8 mouse cellular contexts compared by ENCODE assay signal in the genomic region with DNA sequence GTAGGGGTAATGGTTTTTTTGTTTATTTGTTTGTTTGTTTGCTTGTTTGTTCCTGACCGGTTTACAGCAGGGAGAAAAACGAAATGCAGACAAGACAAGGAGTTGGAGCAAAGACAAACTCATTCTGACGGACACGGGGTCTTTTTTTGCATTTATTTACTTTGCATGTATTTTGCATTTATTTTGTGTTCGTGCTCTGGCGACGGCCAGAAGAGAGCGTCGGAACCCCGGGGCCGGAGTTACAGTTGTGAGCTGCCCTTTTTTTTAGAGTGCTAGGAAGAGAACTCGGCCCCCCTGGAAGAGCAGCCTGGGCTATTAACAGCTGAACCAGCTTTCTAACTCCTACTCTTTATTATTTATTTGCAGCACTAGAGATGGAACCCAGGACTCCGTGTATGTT. TPM values are rescaled to one million over a fixed set of nuclear protein-coding genes. Genes with fewer than 3 reads are reported as not detected.
DNase-seq lines count a peak whose midpoint lies in the region; ATAC-seq and TF ChIP-seq lines count a peak whose summit lies in the region.

No protein-coding gene starts in this region.

- no peak for TF ChIP-seq CTCF in MEL (IDR thresholded peaks at IDR 0.05 in 2 of 3, conservative IDR thresholded peaks at IDR 0.05 in 1 of 3; ENCODE audit: control insufficient read depth in 1 of 3, insufficient read depth in 1 of 3, low read depth in 2 of 3, low read length in 3 of 3, poor library complexity in 1 of 3, severe bottlenecking in 1 of 3)

- peaks cover 41% of the 10 kb centered on the region for H3K79me2 ChIP-seq in MEL (ENCODE audit: control insufficient read depth, insufficient read depth, low read length, poor library complexity)

- DNase-seq in kidney, adult 11 months = no peak
- no peak for DNase-seq in MEL (ENCODE audit: low read depth, low spot score)
- no peak for DNase-seq in hindbrain, embryonic 10.5 days (ENCODE audit: low spot score)
- DNase-seq in layer of hippocampus, adult 18-20 months (ENCODE audit: low spot score in 2 of 2) = no peak
- DNase-seq in layer of hippocampus, adult 9-11 months = no peak
- DNase-seq in lung, postnatal 14 days = no peak

- peak overlapping the region; percentile 70 for H3K4me3 ChIP-seq in kidney, embryonic 14.5 days (ENCODE audit: low read length)
- peak overlapping the region; percentile 88 to 97 for H3K4me3 ChIP-seq in MEL (ENCODE audit: control insufficient read depth in 1 of 2, insufficient read depth in 1 of 2, low read depth in 2 of 2, low read length in 2 of 2)
- H3K4me3 ChIP-seq in hindbrain, embryonic 10.5 days = peak overlapping the region; percentile 82
- peak overlapping the region; percentile 69 for H3K4me3 ChIP-seq in midbrain, embryonic 12.5 days

- peak overlapping the region; percentile 78 for H3K9ac ChIP-seq in kidney, embryonic 14.5 days (ENCODE audit: low read depth, low read length)
- peak overlapping the region; percentile 90 for H3K9ac ChIP-seq in MEL (ENCODE audit: control insufficient read depth, low read depth, low read length, poor library complexity, severe bottlenecking)
- H3K9ac ChIP-seq in midbrain, embryonic 12.5 days (replicated peaks) = peak overlapping the region; percentile 68

- TF ChIP-seq POLR2A in MEL (IDR thresholded peaks at IDR 0.05; ENCODE audit: control insufficient read depth in 1 of 2, insufficient read depth in 1 of 2, low read depth in 1 of 2, low read length in 2 of 2, poor library complexity in 1 of 2) = no peak

- 0% methylated on average over 13 of the region's 13 CpGs for WGBS in kidney, embryonic 14.5 days
- WGBS in hindbrain, embryonic 10.5 days = under 1% methylated on average over 13 of the region's 13 CpGs
- under 1% methylated on average over 13 of the region's 13 CpGs for WGBS in midbrain, embryonic 12.5 days

- peaks cover 18% of the 10 kb centered on the region for H3K4me1 ChIP-seq in kidney, embryonic 14.5 days (ENCODE audit: control insufficient read depth, insufficient read depth, low read length)
- H3K4me1 ChIP-seq in MEL (ENCODE audit: control insufficient read depth in 1 of 2, insufficient read depth in 2 of 2, low read length in 2 of 2) = peaks cover 15 to 26% of the 10 kb centered on the region in 2 experiments
- H3K4me1 ChIP-seq in hindbrain, embryonic 10.5 days (replicated peaks) = peaks cover 28% of the 10 kb centered on the region
- peaks cover 23% of the 10 kb centered on the region for H3K4me1 ChIP-seq in midbrain, embryonic 12.5 days

- no peaks in the 10 kb centered on the region for H3K27me3 ChIP-seq in kidney, embryonic 14.5 days (ENCODE audit: control insufficient read depth, insufficient read depth, low read length)
- H3K27me3 ChIP-seq in MEL (ENCODE audit: control insufficient read depth in 1 of 2, insufficient read depth in 2 of 2, low read length in 2 of 2) = no peaks in the 10 kb centered on the region
- no peaks in the 10 kb centered on the region for H3K27me3 ChIP-seq in hindbrain, embryonic 10.5 days (ENCODE audit: insufficient read depth, poor library complexity, severe bottlenecking)
- H3K27me3 ChIP-seq in midbrain, embryonic 12.5 days = no peaks in the 10 kb centered on the region

- peak overlapping the region; percentile 79; the same call in 1 of the 2 replicates for H3K27ac ChIP-seq in kidney, embryonic 14.5 days (ENCODE audit: low read depth, low read length)
- H3K27ac ChIP-seq in MEL (ENCODE audit: control insufficient read depth, low read depth, low read length) = peak overlapping the region; percentile 92
- H3K27ac ChIP-seq in hindbrain, embryonic 10.5 days = peak overlapping the region; percentile 95
- H3K27ac ChIP-seq in midbrain, embryonic 12.5 days (replicated peaks) = peak overlapping the region; percentile 54

- TF ChIP-seq RAD21 in MEL (IDR thresholded peaks at IDR 0.05; ENCODE audit: low read depth, low read length) = no peak

- no peak for TF ChIP-seq EP300 in MEL (IDR thresholded peaks at IDR 0.05; ENCODE audit: low read depth in 1 of 2, low read length in 2 of 2)

- peaks cover 34% of the 10 kb centered on the region for H3K36me3 ChIP-seq in kidney, embryonic 14.5 days (ENCODE audit: control insufficient read depth, insufficient read depth, low read length)
- peaks cover 31 to 38% of the 10 kb centered on the region in 2 experiments for H3K36me3 ChIP-seq in MEL (ENCODE audit: control insufficient read depth in 1 of 2, insufficient read depth in 2 of 2, low read length in 2 of 2)
- peaks cover 41% of the 10 kb centered on the region for H3K36me3 ChIP-seq in hindbrain, embryonic 10.5 days
- peaks cover 24% of the 10 kb centered on the region for H3K36me3 ChIP-seq in midbrain, embryonic 12.5 days

- H3K9me3 ChIP-seq in kidney, embryonic 14.5 days (ENCODE audit: control insufficient read depth, low read length) = no peaks in the 10 kb centered on the region
- no peaks in the 10 kb centered on the region for H3K9me3 ChIP-seq in MEL (replicated peaks; ENCODE audit: insufficient read depth, low read length)
- no peaks in the 10 kb centered on the region for H3K9me3 ChIP-seq in hindbrain, embryonic 10.5 days
- no peaks in the 10 kb centered on the region for H3K9me3 ChIP-seq in midbrain, embryonic 12.5 days

- no peak for ATAC-seq in kidney, embryonic 14.5 days (ENCODE audit: low FRiP score, low TSS enrichment)
- no peak for ATAC-seq in midbrain, embryonic 12.5 days (ENCODE audit: low FRiP score, low read depth)

- peak overlapping the region; percentile 63 for H3K4me2 ChIP-seq in kidney, embryonic 14.5 days (replicated peaks; ENCODE audit: low read depth, low read length)
- peak overlapping the region; percentile 66 for H3K4me2 ChIP-seq in midbrain, embryonic 12.5 days (replicated peaks)

TF ChIP-seq in MEL, 35 proteins besides CTCF, POLR2A, EP300 and RAD21:
- TF ChIP-seq POLR2AphosphoS5 (IDR thresholded peaks at IDR 0.05; ENCODE audit: borderline replicate concordance, low read depth, low read length) (no peak), MXI1 (IDR thresholded peaks at IDR 0.05; ENCODE audit: low read depth, low read length) (no peak), CHD1 (IDR thresholded peaks at IDR 0.05; ENCODE audit: low read depth, low read length) (peak; percentile 95), USF1 (IDR thresholded peaks at IDR 0.05; ENCODE audit: low read depth, low read length) (no peak)
TF ChIP-seq in MEL: peak in this region for 1.

RNA-seq across cellular contexts. Expression of a gene that starts 0.6 kb away (rescaled TPM):
- 363 and 456 TPM in 2 replicates for polyA plus RNA-seq in kidney, embryonic 14.5 days (2014; fragmentation: Nextera tagmentation; extraction: Ambion mirVana)
- 341 and 345 TPM in 2 replicates for total RNA-seq in MEL (2012; rRNA removed)
- polyA plus RNA-seq in MEL (2012; ENCODE audit: insufficient read depth in 1 of 2, insufficient read length in 2 of 2, low read depth in 1 of 2, low replicate concordance in 2 of 2, missing spikeins in 1 of 2) = 100 to 1,000 TPM; 100 to 566 TPM
- 409 and 440 TPM in 2 replicates for polyA plus RNA-seq in hindbrain, embryonic 10.5 days (2016; fragmentation: Nextera tagmentation; extraction: Ambion mirVana)
- 268 and 290 TPM in 2 replicates for polyA plus RNA-seq in midbrain, embryonic 12.5 days (2016; fragmentation: Nextera tagmentation; extraction: Ambion mirVana)
- 1 to 10 TPM; 3.5 to 4.6 TPM for total RNA-seq in layer of hippocampus, adult 18-20 months (2021)

RNA-seq across cellular contexts. Expression of a gene that starts 19.5 kb away (rescaled TPM):
- polyA plus RNA-seq in kidney, embryonic 14.5 days (2014; fragmentation: Nextera tagmentation; extraction: Ambion mirVana) = 15.8 and 27.6 TPM in 2 replicates
- total RNA-seq in MEL (2012; rRNA removed) = 15.7 and 18.0 TPM in 2 replicates
- polyA plus RNA-seq in MEL (2012; ENCODE audit: insufficient read depth in 1 of 2, insufficient read length in 2 of 2, low read depth in 1 of 2, low replicate concordance in 2 of 2, missing spikeins in 1 of 2) = 10 to 100 TPM in 1 of 2 experiments, not detected in 1; 32.4 TPM
- 25.5 and 28.9 TPM in 2 replicates for polyA plus RNA-seq in hindbrain, embryonic 10.5 days (2016; fragmentation: Nextera tagmentation; extraction: Ambion mirVana)
- polyA plus RNA-seq in midbrain, embryonic 12.5 days (2016; fragmentation: Nextera tagmentation; extraction: Ambion mirVana) = 25.4 and 29.1 TPM in 2 replicates
- total RNA-seq in layer of hippocampus, adult 18-20 months (2021) = 10 to 100 TPM; 36.2 to 40.6 TPM

RNA-seq across cellular contexts. Expression of a gene that starts 44.1 kb away (rescaled TPM):
- polyA plus RNA-seq in kidney, embryonic 14.5 days (2014; fragmentation: Nextera tagmentation; extraction: Ambion mirVana) = 3.8 and 7.2 TPM in 2 replicates
- total RNA-seq in MEL (2012; rRNA removed) = not detected in 2 replicates
- polyA plus RNA-seq in MEL (2012; ENCODE audit: insufficient read depth in 1 of 2, insufficient read length in 2 of 2, low read depth in 1 of 2, low replicate concordance in 2 of 2, missing spikeins in 1 of 2) = not detected
- 87.4 and 151 TPM in 2 replicates for polyA plus RNA-seq in hindbrain, embryonic 10.5 days (2016; fragmentation: Nextera tagmentation; extraction: Ambion mirVana)
- polyA plus RNA-seq in midbrain, embryonic 12.5 days (2016; fragmentation: Nextera tagmentation; extraction: Ambion mirVana) = 136 and 153 TPM in 2 replicates
- 10 to 100 TPM; 22.8 to 27.1 TPM for total RNA-seq in layer of hippocampus, adult 18-20 months (2021)

Comparison
In these comparisons a context has a peak if more than half of its experiments do, and no peak if none do; other contexts are left out.
1. RNA of a gene that starts 44.1 kb away (polyA plus RNA-seq): 87.4 to 151 TPM in hindbrain, embryonic 10.5 days and 136 to 153 TPM in midbrain, embryonic 12.5 days; 3.8 to 7.2 TPM in kidney, embryonic 14.5 days and not detected in MEL; every median in the first group is over 10 times any median in the second.
2. Peak in every context shown above with its lines, with median percentiles within 50 percentile points of each other: H3K27ac ChIP-seq, H3K4me3 ChIP-seq and H3K9ac ChIP-seq.